Mouse (Mus musculus) myocyte (in vitro differentiated cells): ENCODE data around the gene Ly6g6d. TPM values are rescaled to one million over a fixed set of nuclear protein-coding genes. Genes with fewer than 3 reads are reported as not detected.

Experiments
- H3K27me3 ChIP-seq: one replicate; pipeline ENCODE4 v1.6.1; 2011; ENCODE audit not compliant: control insufficient read depth, insufficient read depth, insufficient read length
- H3K36me3 ChIP-seq: one replicate; pipeline ENCODE4 v1.6.1; 2011; ENCODE audit not compliant: control insufficient read depth, insufficient read depth
- H3K4me2 ChIP-seq: one replicate; pipeline ENCODE4 v1.6.1; 2011; ENCODE audit warnings: low read depth, control low read depth
- H3K4me3 ChIP-seq: one replicate; pipeline ENCODE4 v1.5.1; 2011; ENCODE audit warnings: mild to moderate bottlenecking, control low read depth, moderate library complexity
- H3K79me2 ChIP-seq: one replicate; pipeline ENCODE4 v1.6.1; 2011; ENCODE audit not compliant: control insufficient read depth, insufficient read depth
- H3ac ChIP-seq: one replicate; pipeline ENCODE4 v1.6.1; 2011; ENCODE audit not compliant: control insufficient read depth, insufficient read length
- CEBPB ChIP-seq: IDR thresholded peaks from 2 replicates; pipeline ENCODE4 v1.6.1; 2011; ENCODE audit warnings: mild to moderate bottlenecking, moderate library complexity; ENCODE audit not compliant: poor library complexity, insufficient read depth, severe bottlenecking
- E2F4 ChIP-seq: IDR thresholded peaks from one replicate; pipeline ENCODE4 v1.6.1; 2011; ENCODE audit warnings: mild to moderate bottlenecking, control low read depth, moderate library complexity; ENCODE audit not compliant: insufficient read depth
- MAX ChIP-seq: IDR thresholded peaks from one replicate; pipeline ENCODE4 v1.6.1; 2011; ENCODE audit warnings: low read depth, mild to moderate bottlenecking, control low read depth
- MYOD1 ChIP-seq, 3 experiments: IDR thresholded peaks; one replicate each; pipeline ENCODE4 v1.6.1; 2011; ENCODE audit warnings: control low read depth in 2 of 3, low read depth in 2 of 3, mild to moderate bottlenecking in 2 of 3, moderate library complexity in 1 of 3; ENCODE audit not compliant: insufficient read length in 2 of 3, control insufficient read depth in 1 of 3
- MYOG ChIP-seq, 3 experiments: IDR thresholded peaks; one replicate each; pipeline ENCODE4 v1.6.1; 2011; ENCODE audit warnings: control low read depth in 2 of 3, low read depth in 2 of 3, mild to moderate bottlenecking in 2 of 3; ENCODE audit not compliant: insufficient read length in 2 of 3, control insufficient read depth in 1 of 3, insufficient read depth in 1 of 3
- POLR2A ChIP-seq: IDR thresholded peaks from one replicate; pipeline ENCODE4 v1.6.1; 2011; ENCODE audit warnings: low read depth, mild to moderate bottlenecking, control low read depth, moderate library complexity; ENCODE audit not compliant: insufficient read length
- POLR2AphosphoS2 ChIP-seq: IDR thresholded peaks from one replicate; pipeline ENCODE4 v1.6.1; 2011; ENCODE audit warnings: low read depth, control low read depth; ENCODE audit not compliant: insufficient read length
- REST ChIP-seq: IDR thresholded peaks from one replicate; pipeline ENCODE4 v1.6.1; 2011; ENCODE audit warnings: mild to moderate bottlenecking, control low read depth, moderate library complexity; ENCODE audit not compliant: insufficient read depth, insufficient read length
- SRF ChIP-seq: IDR thresholded peaks from one replicate; pipeline ENCODE4 v1.6.1; 2011; ENCODE audit warnings: low read depth; ENCODE audit not compliant: control insufficient read depth, insufficient read length
- TCF12 ChIP-seq: IDR thresholded peaks from one replicate; pipeline ENCODE4 v1.6.1; 2011; ENCODE audit warnings: mild to moderate bottlenecking, control low read depth; ENCODE audit not compliant: poor library complexity, insufficient read depth, severe bottlenecking
- TCF3 ChIP-seq: IDR thresholded peaks from one replicate; pipeline ENCODE4 v1.6.1; 2011; ENCODE audit warnings: low read depth, control low read depth; ENCODE audit not compliant: insufficient read length
- USF1 ChIP-seq: IDR thresholded peaks from one replicate; pipeline ENCODE4 v1.6.1; 2011; ENCODE audit warnings: low read depth, mild to moderate bottlenecking, control low read depth, moderate library complexity
- polyA plus RNA-seq: library from polyadenylated mRNA; unstranded; fragments of >200 nt; fragmentation: generic; extraction: Trizol; gene quantifications from one replicate; pipeline ENCODE4 v1.2.1, GENCODE M21; 2012; ENCODE audit warnings: missing spikeins

Ly6g6d gene
- polyA plus RNA-seq, 1 experiment, result not detected

GRCm38 (mm10) chr17:35049561-35050016 lies 28.3 kb downstream of the Ly6g6d start, which contains the start of gene Clic1:
Clic1 (plus strand) TSS chr17:35049966.
- Histone ChIP-seq H3K4me2 (peak within 1 kb of the TSS; percentile 86), H3K4me3 (peak within 1 kb of the TSS; percentile 96), H3ac (peak within 1 kb of the TSS; percentile 1), H3K36me3 (peaks cover 24% of the 10 kb centered on the region), H3K79me2 (peaks cover 43% of the 10 kb centered on the region), H3K27me3 (no peaks in the 10 kb centered on the region)
- no peak for TF ChIP-seq REST
- peak; percentile 47 for TF ChIP-seq POLR2A
- peak; percentile 45 for TF ChIP-seq POLR2AphosphoS2
- TF ChIP-seq TCF3, result no peak
- no peak for TF ChIP-seq TCF12
- no peak for TF ChIP-seq MAX
- TF ChIP-seq MYOG (IDR thresholded peaks at IDR 0.05; ENCODE audit: control insufficient read depth in 1 of 3, insufficient read depth in 1 of 3, insufficient read length in 2 of 3, low read depth in 2 of 3), result no peak
- no peak for TF ChIP-seq E2F4
- TF ChIP-seq MYOD1 (IDR thresholded peaks at IDR 0.05; ENCODE audit: control insufficient read depth in 1 of 3, insufficient read length in 2 of 3, low read depth in 2 of 3), result no peak
- TF ChIP-seq USF1, result no peak

DNA sequence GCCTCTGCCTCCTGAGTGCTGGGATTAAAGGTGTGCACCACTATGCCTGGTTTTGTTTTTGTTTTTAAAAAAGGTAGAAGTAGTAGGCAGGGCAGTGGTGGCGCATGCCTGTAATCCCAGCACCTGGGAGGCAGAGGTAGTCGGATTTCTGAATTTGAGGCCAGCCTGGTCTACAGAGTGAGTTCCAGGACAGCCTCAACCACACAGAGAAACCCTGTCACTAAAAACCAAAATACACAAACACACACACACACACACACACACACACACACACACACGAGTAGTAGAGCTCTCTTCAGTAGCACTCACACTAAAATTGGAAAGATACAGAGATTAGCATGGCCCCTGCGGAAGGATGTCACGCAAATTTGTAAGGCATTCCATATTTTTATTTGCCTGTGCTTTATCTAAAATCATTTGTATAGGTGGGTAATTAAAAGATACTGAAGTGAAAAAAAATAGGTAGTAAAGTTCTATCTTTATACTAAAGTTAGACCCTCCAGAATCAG lies 28.9 kb downstream of the Ly6g6d start:
- TF ChIP-seq SRF (no peak), E2F4 (no peak)
- H3K27me3 ChIP-seq, result no peaks in the 10 kb centered on the region
- H3K36me3 ChIP-seq, result peaks cover 19% of the 10 kb centered on the region
- H3ac ChIP-seq, result no peak overlapping the region
- peak overlapping the region; percentile 96 for H3K4me3 ChIP-seq
- peaks cover 40% of the 10 kb centered on the region for H3K79me2 ChIP-seq
- H3K4me2 ChIP-seq, result peak overlapping the region; percentile 53

GRCm38 (mm10) chr17:35048149-35048931 lies 29.5 kb downstream of the Ly6g6d start:
- H3K27me3 ChIP-seq, result no peaks in the 10 kb centered on the region
- H3K4me2 ChIP-seq, result peak overlapping the region; percentile 81
- H3K4me3 ChIP-seq, result no peak overlapping the region
- H3K79me2 ChIP-seq, result peaks cover 34% of the 10 kb centered on the region
- H3ac ChIP-seq, result no peak overlapping the region
- peaks cover 13% of the 10 kb centered on the region for H3K36me3 ChIP-seq
- TF ChIP-seq REST, result no peak

GRCm38 (mm10) chr17:35047688-35048087 lies 30.2 kb downstream of the Ly6g6d start:
- Histone ChIP-seq H3K79me2 (peaks cover 28% of the 10 kb centered on the region), H3K4me2 (peak overlapping the region; percentile 81), H3K36me3 (peaks cover 7% of the 10 kb centered on the region), H3K4me3 (no peak overlapping the region), H3ac (no peak overlapping the region), H3K27me3 (no peaks in the 10 kb centered on the region)
- TF ChIP-seq MYOG (IDR thresholded peaks at IDR 0.05; ENCODE audit: control insufficient read depth in 1 of 3, insufficient read depth in 1 of 3, insufficient read length in 2 of 3, low read depth in 2 of 3), result no peak
- TF ChIP-seq E2F4, result no peak
- no peak for TF ChIP-seq SRF
- no peak for TF ChIP-seq POLR2AphosphoS2
- no peak for TF ChIP-seq REST
- TF ChIP-seq MAX, result no peak
- TF ChIP-seq CEBPB, result no peak

- Histone ChIP-seq H3K27me3 (no peaks in the 10 kb centered on the region), H3K4me2 (peak within 1 kb of the TSS; percentile 81)
- peak; percentile 96 for TF ChIP-seq E2F4
- no peak for TF ChIP-seq USF1
These were observed 31.0 kb downstream of the Ly6g6d start, which contains the start of gene Msh5 for GRCm38 (mm10) chr17:35046681-35047455. Msh5 (minus strand) TSS chr17:35046745.

More at GRCm38 (mm10) chr17:35046681-35047455, 31.0 kb downstream of the Ly6g6d start, which contains the start of gene Msh5:
- H3ac ChIP-seq, result peak within 1 kb of the TSS; percentile 58
- H3K36me3 ChIP-seq, result no peaks in the 10 kb centered on the region
- peak within 1 kb of the TSS; percentile 29 for H3K4me3 ChIP-seq
- peaks cover 19% of the 10 kb centered on the region for H3K79me2 ChIP-seq
